ENCODE assay signal across 18 mouse cellular contexts in genomic region chr6:145302105-145302504, GRCm38 (mm10). TPM values are rescaled to one million over a fixed set of nuclear protein-coding genes. Genes with fewer than 3 reads are reported as not detected.
DNase-seq lines count a peak whose midpoint lies in the region; ATAC-seq and TF ChIP-seq lines count a peak whose summit lies in the region.
"Had no signal": no experiment of that assay in that cellular context is flagged by ENCODE, and none has a peak within 500 bp of the region (broad histone marks: within the 10 kb centered on the region; RNA-seq: fewer than 3 reads in every experiment).

No protein-coding gene starts in this region.

- H3K79me2 ChIP-seq in MEL (ENCODE audit: control insufficient read depth, insufficient read depth, low read length, poor library complexity) (peaks cover 18% of the 10 kb centered on the region), macrophage (ENCODE audit: inconsistent target) (peaks cover 19% of the 10 kb centered on the region)

- no peaks in the 10 kb centered on the region for H3K9me3 ChIP-seq in kidney, postnatal 0 days (replicated peaks; ENCODE audit: low read length)
- no peaks in the 10 kb centered on the region for H3K9me3 ChIP-seq in MEL (replicated peaks; ENCODE audit: insufficient read depth, low read length)
- H3K9me3 ChIP-seq: embryonic facial prominence, embryonic 10.5 days; forebrain, embryonic 13.5 days; hindbrain, embryonic 10.5 days had no signal

- no peak overlapping the region for H3K4me2 ChIP-seq in kidney, postnatal 0 days (ENCODE audit: low read length)
- H3K4me2 ChIP-seq: forebrain, embryonic 13.5 days; hindbrain, embryonic 14.5 days had no signal

- TF ChIP-seq EP300 in MEL (IDR thresholded peaks at IDR 0.05; ENCODE audit: low read depth in 1 of 2, low read length in 2 of 2) = no peak

- H3K4me1 ChIP-seq in kidney, postnatal 0 days (replicated peaks; ENCODE audit: insufficient read depth, low read length) = peaks cover 7% of the 10 kb centered on the region; the same call in 1 of the 2 replicates
- peaks cover 6 to 20% of the 10 kb centered on the region in 2 experiments for H3K4me1 ChIP-seq in MEL (ENCODE audit: control insufficient read depth in 1 of 2, insufficient read depth in 2 of 2, low read length in 2 of 2)
- peaks cover 11% of the 10 kb centered on the region for H3K4me1 ChIP-seq in brown adipose tissue, adult 24 weeks (ENCODE audit: control insufficient read depth, insufficient read depth, insufficient read length, low read length)

- H3K9ac ChIP-seq in kidney, postnatal 0 days (ENCODE audit: low read depth, low read length) = no peak overlapping the region
- H3K9ac ChIP-seq in MEL (ENCODE audit: control insufficient read depth, low read depth, low read length, poor library complexity, severe bottlenecking) = peak overlapping the region; percentile 52
- H3K9ac ChIP-seq: forebrain, embryonic 13.5 days; forebrain, postnatal 0 days; heart, embryonic 12.5 days; hindbrain, embryonic 14.5 days had no signal

- no peaks in the 10 kb centered on the region for H3K36me3 ChIP-seq in kidney, postnatal 0 days (ENCODE audit: insufficient read depth, low read length)
- H3K36me3 ChIP-seq in MEL (ENCODE audit: control insufficient read depth in 1 of 2, insufficient read depth in 2 of 2, low read length in 2 of 2) (peaks cover 0 to 16% of the 10 kb centered on the region in 2 experiments; a peak in 3 of 4 replicates), macrophage (ENCODE audit: inconsistent target) (no peaks in the 10 kb centered on the region)
- H3K36me3 ChIP-seq: embryonic facial prominence, embryonic 10.5 days; heart, embryonic 12.5 days; hindbrain, embryonic 10.5 days had no signal

- no peak for TF ChIP-seq RAD21 in MEL (IDR thresholded peaks at IDR 0.05; ENCODE audit: low read depth, low read length)

- H3K27ac ChIP-seq in kidney, postnatal 0 days = no peak overlapping the region
- peak overlapping the region; percentile 86 for H3K27ac ChIP-seq in MEL (ENCODE audit: control insufficient read depth, low read depth, low read length)
- H3K27ac ChIP-seq in brown adipose tissue, adult 24 weeks (replicated peaks; ENCODE audit: low read depth, low read length) = 0 out of 2 replicates have a peak overlapping the region, but pooled peaks have one; percentile 45
- peak overlapping the region; percentile 87 for H3K27ac ChIP-seq in macrophage
- H3K27ac ChIP-seq: embryonic facial prominence, embryonic 10.5 days; forebrain, embryonic 13.5 days; hindbrain, embryonic 10.5 days; hindbrain, embryonic 14.5 days had no signal

- TF ChIP-seq CTCF in kidney, postnatal 0 days (IDR thresholded peaks at IDR 0.05; ENCODE audit: low read depth) = no peak
- TF ChIP-seq CTCF in MEL (IDR thresholded peaks at IDR 0.05 in 2 of 3, conservative IDR thresholded peaks at IDR 0.05 in 1 of 3; ENCODE audit: control insufficient read depth in 1 of 3, insufficient read depth in 1 of 3, low read depth in 2 of 3, low read length in 3 of 3, poor library complexity in 1 of 3, severe bottlenecking in 1 of 3) = no peak

- DNase-seq in kidney, postnatal 0 days (ENCODE audit: low spot score) = peak; percentile 22
- DNase-seq in kidney, postnatal 14 days = no peak
- peak; percentile 65 for DNase-seq in MEL (ENCODE audit: low read depth, low spot score)
- no peak for DNase-seq in right cerebral cortex, postnatal 25 days
- DNase-seq: adrenal gland, adult 2 months; adrenal gland, postnatal 25 days; cerebellum, adult 18-20 months; cerebellum, postnatal 10 days; forebrain, postnatal 0 days; gastrocnemius, postnatal 14 days had no signal

- no peak for TF ChIP-seq POLR2A in MEL (IDR thresholded peaks at IDR 0.05; ENCODE audit: control insufficient read depth in 1 of 2, insufficient read depth in 1 of 2, low read depth in 1 of 2, low read length in 2 of 2, poor library complexity in 1 of 2)

- H3K27me3 ChIP-seq in kidney, postnatal 0 days (ENCODE audit: insufficient read depth, low read length) = no peaks in the 10 kb centered on the region
- H3K27me3 ChIP-seq in MEL (ENCODE audit: control insufficient read depth in 1 of 2, insufficient read depth in 2 of 2, low read length in 2 of 2) = no peaks in the 10 kb centered on the region
- H3K27me3 ChIP-seq: forebrain, embryonic 13.5 days had no signal

- WGBS in kidney, postnatal 0 days = 77% methylated on average over 10 of the region's 10 CpGs
- 74% methylated on average over 10 of the region's 10 CpGs for WGBS in macrophage (ENCODE audit: missing documents)

- no peak overlapping the region for H3K4me3 ChIP-seq in kidney, postnatal 0 days (replicated peaks; ENCODE audit: low read depth, low read length)
- H3K4me3 ChIP-seq in MEL (ENCODE audit: control insufficient read depth in 1 of 2, insufficient read depth in 1 of 2, low read depth in 2 of 2, low read length in 2 of 2) (peak overlapping the region; percentile 50 to 55), macrophage (ENCODE audit: inconsistent target) (no peak overlapping the region)
- no peak overlapping the region for H3K4me3 ChIP-seq in brown adipose tissue, adult 24 weeks (ENCODE audit: insufficient read depth, low read depth, low read length)
- H3K4me3 ChIP-seq: embryonic facial prominence, embryonic 10.5 days; forebrain, embryonic 13.5 days; heart, embryonic 12.5 days; hindbrain, embryonic 10.5 days had no signal

- no peak for ATAC-seq in kidney, postnatal 0 days (replicated peaks; ENCODE audit: low FRiP score, low read depth)
- no peak for ATAC-seq in cerebellum, adult (ENCODE audit: insufficient number of reproducible peaks, low FRiP score, low TSS enrichment)
- ATAC-seq: forebrain, embryonic 13.5 days; forebrain, postnatal 0 days had no signal

TF ChIP-seq in MEL, 35 proteins besides CTCF, POLR2A, EP300 and RAD21:
- TF ChIP-seq GATA1 (IDR thresholded peaks at IDR 0.05; ENCODE audit: low read depth, low read length) = peak; percentile 43; the same call in 1 of the 2 replicates
- TF ChIP-seq TCF12 (IDR thresholded peaks at IDR 0.05; ENCODE audit: low read depth, low read length) = 0 out of 2 replicates have a peak, but pooled peaks have one; percentile 11
- TF ChIP-seq TBP (IDR thresholded peaks at IDR 0.05; ENCODE audit: low read depth, low read length) = no peak
- no peak for TF ChIP-seq CHD2 (IDR thresholded peaks at IDR 0.05; ENCODE audit: low read length)
- peak; percentile 79 for TF ChIP-seq MAX (IDR thresholded peaks at IDR 0.05; ENCODE audit: low read length)
- 0 out of 2 replicates have a peak, but pooled peaks have one; percentile 18 for TF ChIP-seq MYC (IDR thresholded peaks at IDR 0.05; ENCODE audit: low read depth, low read length)
- no peak for TF ChIP-seq TAL1 (IDR thresholded peaks at IDR 0.05; ENCODE audit: low read length)
- TF ChIP-seq ZC3H11A (IDR thresholded peaks at IDR 0.05; ENCODE audit: low read depth, low read length) = no peak

RNA-seq across cellular contexts. Expression of gene Kras, which starts 52.1 kb away (rescaled TPM):
- 64.6 and 71.1 TPM in 2 replicates for polyA plus RNA-seq in kidney, postnatal 0 days (2015; fragmentation: Nextera tagmentation; extraction: Ambion mirVana)
- 15.6 and 15.9 TPM in 2 replicates for total RNA-seq in MEL (2012; rRNA removed)
- polyA plus RNA-seq in MEL (2012; ENCODE audit: insufficient read depth in 1 of 2, insufficient read length in 2 of 2, low read depth in 1 of 2, low replicate concordance in 2 of 2, missing spikeins in 1 of 2) (10 to 100 TPM in 1 of 2 experiments, not detected in 1; 44.3 TPM), macrophage (2018) (23.9 to 41.6 TPM (median 40.7 TPM) in 3 replicates)
- polyA plus RNA-seq in brown adipose tissue, adult 24 weeks (2012; ENCODE audit: insufficient read depth, insufficient read length, missing spikeins) = 17.6 and 20.4 TPM in 2 replicates
- total RNA-seq in macrophage (2018; cell fraction: chromatin; rRNA removed) = 10 to 100 TPM; 12.7 to 85.6 (median 44.3) TPM
- 10 to 100 TPM; 21.0 to 48.1 (median 32.3) TPM for total RNA-seq in macrophage (2018; cell fraction: cytosol; rRNA removed)
- 10 to 100 TPM; 16.9 to 76.7 (median 43.1) TPM for total RNA-seq in macrophage (2018; cell fraction: nucleus; rRNA removed)

Comparison
In these comparisons a context has a peak if more than half of its experiments do, and no peak if none do; other contexts are left out.
1. DNase-seq: peak in kidney, postnatal 0 days (single experiment) and MEL (single experiment); none in kidney, postnatal 14 days (single experiment) and right cerebral cortex, postnatal 25 days (single experiment).
2. H3K4me3 ChIP-seq: peak in MEL (2 of 2); none in kidney, postnatal 0 days (single experiment), brown adipose tissue, adult 24 weeks (single experiment) and macrophage (single experiment).